Mouse (Mus musculus) embryonic facial prominence, embryonic 10.5 days (tissue): ENCODE measurements around the gene Mapkapk2. TPM values are rescaled to one million over a fixed set of nuclear protein-coding genes. Genes with fewer than 3 reads are reported as not detected.

Experiments
- DNase-seq: peaks from one replicate; pipeline ENCODE4 v3.0.0-alpha.2; 2017; ENCODE audit warnings: low spot score
- H3K27ac ChIP-seq: fragments of 300-500 bp; sonication (generic); replicated peaks from 2 replicates; pipeline ENCODE4 v1.5.1; 2016; ENCODE audit warnings: mild to moderate bottlenecking
- H3K27me3 ChIP-seq: fragments of 300-500 bp; sonication (generic); replicated peaks from 2 replicates; pipeline ENCODE4 v1.6.1; 2016; ENCODE audit warnings: low read depth, mild to moderate bottlenecking; ENCODE audit not compliant: poor library complexity, severe bottlenecking
- H3K36me3 ChIP-seq: fragments of 300-500 bp; sonication (generic); replicated peaks from 2 replicates; pipeline ENCODE4 v1.6.1; 2016; ENCODE audit warnings: mild to moderate bottlenecking, moderate library complexity
- H3K4me1 ChIP-seq: fragments of 300-500 bp; sonication (generic); 2 replicates; pipeline ENCODE4 v1.6.1; 2016
- H3K4me3 ChIP-seq: fragments of 300-500 bp; sonication (generic); 2 replicates; pipeline ENCODE4 v1.5.1; 2016; ENCODE audit warnings: mild to moderate bottlenecking, moderate library complexity
- H3K9me3 ChIP-seq: fragments of 300-500 bp; sonication (generic); 2 replicates; pipeline ENCODE4 v1.6.1; 2016; ENCODE audit warnings: mild to moderate bottlenecking
- WGBS: fragments of 180-500 bp; shearing (Covaris S2); methylation state at CpG from one replicate; pipeline ENCODE4 v1.1.7; 2016; 5-methylcytosine and 5-hydroxymethylcytosine counted together
- polyA plus RNA-seq: library from polyadenylated mRNA; unstranded; fragments of >200 nt; fragmentation: Nextera tagmentation; extraction: Ambion mirVana; gene quantifications from 2 replicates; pipeline ENCODE4 v1.2.1, GENCODE M21; 2016

The Mapkapk2 gene
- polyA plus RNA-seq, 1 experiment from 2014 or later = 45.4 TPM

DNA sequence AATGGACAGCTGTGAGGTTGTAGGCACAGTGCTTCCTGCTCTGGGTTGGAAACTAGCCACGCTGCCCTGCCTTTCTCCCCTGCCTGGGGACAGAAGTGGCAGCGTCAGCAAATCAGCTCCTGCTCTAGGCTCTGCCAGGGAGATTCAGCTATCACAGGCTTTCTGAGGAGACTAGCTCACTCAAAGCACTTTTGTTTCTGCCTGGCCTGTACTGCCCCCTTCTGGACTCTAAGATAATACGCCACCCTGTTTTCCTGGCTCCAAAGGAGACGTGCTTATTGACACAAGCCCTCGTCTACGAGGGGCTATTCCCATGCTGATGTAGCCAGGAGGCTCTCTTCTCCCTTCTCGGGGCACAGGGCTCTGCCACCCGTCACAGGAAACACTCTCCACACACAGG is 44.4 kb downstream of the Mapkapk2 start:
- H3K27ac ChIP-seq = peak overlapping the region; percentile 10; the same call in 1 of the 2 replicates
- no peak overlapping the region for H3K4me3 ChIP-seq
- peaks cover 64% of the 10 kb centered on the region for H3K36me3 ChIP-seq
- DNase-seq = peak; percentile 74
- H3K27me3 ChIP-seq = no peaks in the 10 kb centered on the region
- no peaks in the 10 kb centered on the region for H3K9me3 ChIP-seq
- peaks cover 16% of the 10 kb centered on the region for H3K4me1 ChIP-seq
- 6% methylated on average over 8 of the region's 8 CpGs for WGBS

DNA sequence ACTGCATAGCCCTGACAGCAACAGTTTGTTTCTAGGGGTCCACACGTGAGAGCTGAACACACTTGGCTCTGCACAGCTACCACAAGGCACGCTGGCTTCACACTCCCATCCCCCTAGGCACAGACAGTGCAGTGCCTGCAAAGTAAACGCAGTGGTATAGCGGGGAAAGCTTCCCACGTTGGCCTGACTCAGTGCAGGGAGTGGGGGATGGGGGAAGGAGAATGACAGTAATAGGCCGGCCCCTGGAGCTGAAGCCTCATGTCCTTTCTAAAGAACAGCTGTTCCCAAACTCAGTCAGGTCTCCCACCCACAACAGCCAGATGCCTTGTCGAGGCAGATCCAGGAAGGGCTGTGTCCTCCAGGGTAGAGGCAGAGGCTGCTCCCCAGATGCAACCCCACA is 46.6 kb downstream of the Mapkapk2 start:
- H3K36me3 ChIP-seq = peaks cover 42% of the 10 kb centered on the region
- H3K4me3 ChIP-seq = no peak overlapping the region
- H3K9me3 ChIP-seq = no peaks in the 10 kb centered on the region
- DNase-seq = no peak
- H3K4me1 ChIP-seq = peaks cover 12% of the 10 kb centered on the region
- no peak overlapping the region; the same call in 1 of the 2 replicates for H3K27ac ChIP-seq
- 36% methylated on average over 7 of the region's 7 CpGs for WGBS
- no peaks in the 10 kb centered on the region for H3K27me3 ChIP-seq

GRCm38 (mm10) chr1:131050617-131051016 is 47.0 kb downstream of the Mapkapk2 start:
- no peaks in the 10 kb centered on the region for H3K27me3 ChIP-seq
- H3K36me3 ChIP-seq = peaks cover 38% of the 10 kb centered on the region
- no peak overlapping the region for H3K27ac ChIP-seq
- 74% methylated on average over 5 of the region's 5 CpGs for WGBS
- H3K4me1 ChIP-seq = peaks cover 12% of the 10 kb centered on the region
- no peak for DNase-seq
- no peaks in the 10 kb centered on the region for H3K9me3 ChIP-seq
- H3K4me3 ChIP-seq = no peak overlapping the region

- no peaks in the 10 kb centered on the region for H3K9me3 ChIP-seq
- peaks cover 12% of the 10 kb centered on the region for H3K4me1 ChIP-seq
- no peaks in the 10 kb centered on the region for H3K27me3 ChIP-seq
- WGBS = 94% methylated on average over 5 of the region's 5 CpGs
- peaks cover 32% of the 10 kb centered on the region for H3K36me3 ChIP-seq
- no peak for DNase-seq
- no peak overlapping the region for H3K27ac ChIP-seq
- H3K4me3 ChIP-seq = no peak overlapping the region
These were observed 47.6 kb downstream of the Mapkapk2 start for GRCm38 (mm10) chr1:131050011-131050410.

DNA sequence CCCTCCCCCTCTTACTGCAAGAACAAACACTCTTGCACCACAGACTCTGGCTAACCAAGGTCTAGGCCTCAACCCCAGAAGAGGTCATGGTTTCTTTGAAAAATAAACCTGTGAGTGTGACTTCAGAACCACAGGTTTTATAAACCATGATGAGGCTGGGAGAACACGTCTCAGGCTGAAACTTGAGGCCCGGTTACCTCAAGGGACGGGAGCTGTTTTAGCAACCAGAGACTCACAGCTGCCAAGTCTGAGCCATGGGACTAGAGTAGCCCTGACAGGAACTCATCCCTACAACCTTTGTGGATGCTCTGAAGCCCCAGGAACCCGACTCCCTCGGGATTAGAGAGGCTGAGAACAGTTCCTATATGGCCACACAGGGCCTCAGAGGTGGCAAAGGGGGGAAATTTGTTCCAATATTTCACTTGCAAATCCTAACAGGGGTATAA is 48.2 kb downstream of the Mapkapk2 start:
- no peak overlapping the region for H3K4me3 ChIP-seq
- H3K27ac ChIP-seq = no peak overlapping the region
- H3K4me1 ChIP-seq = peaks cover 12% of the 10 kb centered on the region
- H3K36me3 ChIP-seq = peaks cover 26% of the 10 kb centered on the region
- no peaks in the 10 kb centered on the region for H3K9me3 ChIP-seq
- DNase-seq = no peak
- 80% methylated on average over 5 of the region's 5 CpGs for WGBS
- no peaks in the 10 kb centered on the region for H3K27me3 ChIP-seq

DNA sequence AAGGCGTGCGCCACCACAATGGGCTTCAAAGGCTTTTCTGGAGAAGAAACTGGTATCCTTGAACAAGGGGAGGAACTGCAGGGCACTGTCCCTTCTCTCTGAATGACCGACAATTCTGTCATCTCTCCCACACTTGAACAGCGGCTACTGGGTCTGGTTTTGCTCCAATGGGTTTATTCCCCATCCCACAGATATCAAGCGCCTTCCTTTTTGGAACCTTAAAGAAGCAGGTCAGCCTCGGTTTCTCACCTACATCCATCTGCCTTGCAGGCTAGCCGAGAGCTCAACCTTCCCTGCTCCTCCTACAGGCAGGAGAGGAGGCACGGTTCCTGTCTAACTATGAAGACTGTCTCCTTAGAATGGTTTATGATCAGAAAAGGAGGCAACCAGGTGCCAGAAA is 48.7 kb downstream of the Mapkapk2 start:
- H3K36me3 ChIP-seq = peaks cover 21% of the 10 kb centered on the region
- H3K4me1 ChIP-seq = peaks cover 12% of the 10 kb centered on the region
- H3K27me3 ChIP-seq = no peaks in the 10 kb centered on the region
- no peak for DNase-seq
- H3K27ac ChIP-seq = no peak overlapping the region
- no peaks in the 10 kb centered on the region for H3K9me3 ChIP-seq
- H3K4me3 ChIP-seq = no peak overlapping the region
- WGBS = 90% methylated on average over 8 of the region's 8 CpGs

GRCm38 (mm10) chr1:131048121-131048863 is 49.3 kb downstream of the Mapkapk2 start:
- peaks cover 10% of the 10 kb centered on the region for H3K4me1 ChIP-seq
- 92% methylated on average over 6 of the region's 6 CpGs for WGBS

DNA sequence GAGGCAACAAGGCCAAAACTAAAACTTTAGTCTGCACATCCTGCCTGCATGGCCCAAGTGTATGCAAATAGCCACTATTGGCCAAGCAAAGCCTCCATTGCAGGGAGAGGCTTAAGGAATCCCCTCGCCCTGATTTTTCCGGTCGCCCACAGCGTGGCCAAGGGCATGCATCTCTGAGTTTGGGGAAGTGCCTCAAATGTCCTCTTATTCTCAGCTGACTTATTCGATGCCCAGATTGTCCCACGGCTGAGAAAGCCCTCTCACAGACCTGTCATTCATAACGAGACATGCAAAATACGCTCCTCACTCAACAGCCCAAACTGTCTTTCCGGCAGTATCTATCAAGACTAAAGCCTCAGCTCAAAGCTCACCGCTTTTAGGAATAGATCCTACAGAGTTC is 51.0 kb downstream of the Mapkapk2 start:
- H3K9me3 ChIP-seq = no peaks in the 10 kb centered on the region
- 91% methylated on average over 10 of the region's 10 CpGs for WGBS
- DNase-seq = no peak
- peaks cover 8% of the 10 kb centered on the region for H3K4me1 ChIP-seq
- H3K27me3 ChIP-seq = no peaks in the 10 kb centered on the region
- no peaks in the 10 kb centered on the region for H3K36me3 ChIP-seq
- no peak overlapping the region for H3K4me3 ChIP-seq
- no peak overlapping the region for H3K27ac ChIP-seq

More at GRCm38 (mm10) chr1:131048121-131048863, 49.3 kb downstream of the Mapkapk2 start:
- Histone ChIP-seq H3K27ac (no peak overlapping the region), H3K36me3 (peaks cover 15% of the 10 kb centered on the region), H3K9me3 (no peaks in the 10 kb centered on the region), H3K4me3 (no peak overlapping the region), H3K27me3 (no peaks in the 10 kb centered on the region)
- DNase-seq = no peak

DNA sequence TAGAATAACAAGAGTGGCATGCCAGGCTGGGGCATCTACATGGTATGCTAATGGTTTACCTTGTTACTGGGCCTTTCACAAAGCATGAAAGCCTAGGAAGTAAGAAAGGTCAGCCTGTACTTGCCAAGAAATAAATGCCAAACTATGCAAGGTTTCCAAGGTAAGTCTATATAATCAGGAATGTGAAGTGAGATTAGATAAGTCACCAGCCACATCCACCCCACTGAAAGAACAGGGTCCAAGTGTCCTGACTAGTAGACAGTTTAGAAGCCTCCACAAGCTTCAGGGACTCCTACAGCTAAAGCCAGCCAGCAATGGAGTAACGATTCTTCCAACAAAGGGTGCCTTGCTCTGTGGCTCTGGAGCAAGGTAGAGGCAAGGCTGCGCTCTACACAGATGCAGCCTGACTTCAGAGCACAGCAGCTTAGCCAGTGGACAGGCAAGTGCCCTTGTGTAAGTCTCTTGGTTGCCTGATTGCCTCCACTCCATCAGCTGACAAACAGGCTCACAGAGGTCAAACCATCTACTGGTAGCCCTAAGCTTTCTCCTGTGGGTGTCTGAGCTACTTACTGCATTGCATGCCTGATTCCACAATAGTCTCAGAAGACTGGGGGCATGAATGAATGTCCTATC is 51.8 kb downstream of the Mapkapk2 start:
- Histone ChIP-seq H3K4me3 (no peak overlapping the region), H3K27ac (no peak overlapping the region), H3K27me3 (no peaks in the 10 kb centered on the region), H3K4me1 (peaks cover under 1% of the 10 kb centered on the region; the same call in 1 of the 2 replicates), H3K9me3 (no peaks in the 10 kb centered on the region), H3K36me3 (no peaks in the 10 kb centered on the region)
- 91% methylated on average over 2 of the region's 2 CpGs for WGBS
- no peak for DNase-seq

- H3K9me3 ChIP-seq = no peaks in the 10 kb centered on the region
- H3K27me3 ChIP-seq = no peaks in the 10 kb centered on the region
- WGBS = 89% methylated on average over 4 of the region's 4 CpGs
- DNase-seq = no peak
- no peaks in the 10 kb centered on the region for H3K4me1 ChIP-seq
- H3K4me3 ChIP-seq = no peak overlapping the region
- no peak overlapping the region for H3K27ac ChIP-seq
- H3K36me3 ChIP-seq = no peaks in the 10 kb centered on the region
These were observed 54.0 kb downstream of the Mapkapk2 start for GRCm38 (mm10) chr1:131043636-131044035.

DNA sequence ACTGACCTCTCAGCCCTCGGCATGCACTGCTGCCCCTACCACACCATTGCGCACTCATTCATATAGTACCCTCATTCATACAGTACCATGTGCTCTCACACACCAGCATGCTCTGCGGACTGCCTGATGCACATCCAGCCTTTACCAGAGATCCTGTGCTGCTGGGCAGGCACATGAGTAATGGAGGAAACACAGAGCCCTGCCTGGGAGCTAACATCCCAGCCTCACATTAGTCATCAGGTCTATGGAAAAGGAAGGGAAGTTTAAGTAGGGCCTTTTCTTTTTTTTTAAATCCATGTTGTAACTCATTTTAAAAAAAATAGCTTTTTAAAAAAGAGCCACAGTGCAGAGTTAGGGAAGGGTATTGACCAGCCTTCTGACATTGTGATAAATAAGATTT is 54.9 kb downstream of the Mapkapk2 start:
- no peak overlapping the region for H3K4me3 ChIP-seq
- no peaks in the 10 kb centered on the region for H3K4me1 ChIP-seq
- no peak overlapping the region for H3K27ac ChIP-seq
- WGBS = 83% methylated on average over 3 of the region's 3 CpGs
- no peaks in the 10 kb centered on the region for H3K36me3 ChIP-seq
- DNase-seq = no peak
- H3K9me3 ChIP-seq = no peaks in the 10 kb centered on the region
- no peaks in the 10 kb centered on the region for H3K27me3 ChIP-seq

- H3K27me3 ChIP-seq = no peaks in the 10 kb centered on the region
- H3K9me3 ChIP-seq = no peaks in the 10 kb centered on the region
- DNase-seq = no peak
- H3K4me3 ChIP-seq = no peak overlapping the region
- H3K36me3 ChIP-seq = no peaks in the 10 kb centered on the region
- 52% methylated on average over 2 of the region's 2 CpGs for WGBS
- H3K27ac ChIP-seq = no peak overlapping the region
- H3K4me1 ChIP-seq = no peaks in the 10 kb centered on the region
These were observed 55.4 kb downstream of the Mapkapk2 start for GRCm38 (mm10) chr1:131042263-131042662.

DNA sequence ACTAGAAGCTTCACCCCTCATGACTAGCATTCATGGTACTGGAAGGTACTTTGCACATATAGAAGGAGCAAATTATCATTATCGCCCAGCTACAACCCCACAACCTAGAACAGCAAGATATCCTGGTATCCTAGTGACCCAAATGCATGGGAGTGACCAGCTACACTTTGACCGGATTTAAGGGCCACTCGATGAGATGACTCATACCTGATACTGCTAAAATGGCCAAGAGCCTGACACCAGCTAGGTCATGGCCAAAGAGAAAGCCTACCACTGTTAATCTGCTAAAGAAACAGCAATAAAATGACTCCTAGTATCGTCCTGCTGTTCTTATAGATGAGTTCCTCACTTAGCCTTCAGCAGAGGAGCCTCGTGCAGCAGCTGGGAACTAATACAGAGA is 58.1 kb downstream of the Mapkapk2 start:
- no peaks in the 10 kb centered on the region for H3K4me1 ChIP-seq
- no peaks in the 10 kb centered on the region for H3K9me3 ChIP-seq
- H3K36me3 ChIP-seq = no peaks in the 10 kb centered on the region
- DNase-seq = no peak
- H3K27ac ChIP-seq = no peak overlapping the region
- H3K4me3 ChIP-seq = no peak overlapping the region
- H3K27me3 ChIP-seq = no peaks in the 10 kb centered on the region
- 88% methylated on average over 5 of the region's 5 CpGs for WGBS
